Mouse (Mus musculus): ENCODE data around the gene Plxnb1. TPM values are rescaled to one million over a fixed set of nuclear protein-coding genes. Genes with fewer than 3 reads are reported as not detected.

Gene Plxnb1
- total RNA-seq, 2 experiments from 2014 or later, result 83.2 to 98.9 TPM

- no peak for DNase-seq (ENCODE audit: extremely low spot score in 1 of 2, low spot score in 1 of 2)
Observed at GRCm38 (mm10) chr9:109060184-109060897, 34.8 kb upstream of the Plxnb1 start.

- no peak for DNase-seq (ENCODE audit: extremely low spot score in 1 of 2, low spot score in 1 of 2)
Observed at GRCm38 (mm10) chr9:109060898-109061295, 34.3 kb upstream of the Plxnb1 start.

- no peak for DNase-seq (ENCODE audit: extremely low spot score in 1 of 2, low spot score in 1 of 2)
Observed at GRCm38 (mm10) chr9:109068095-109068735, 27.0 kb upstream of the Plxnb1 start.

- peak; percentile 93 for DNase-seq (ENCODE audit: extremely low spot score in 1 of 2, low spot score in 1 of 2)
Observed at GRCm38 (mm10) chr9:109073661-109074573, 21.3 kb upstream of the Plxnb1 start, which contains the start of gene Atrip. Gene Atrip, minus strand, starts transcription at chr9:109074124.

- no peak for DNase-seq (ENCODE audit: extremely low spot score in 1 of 2, low spot score in 1 of 2)
Observed at GRCm38 (mm10) chr9:109080516-109080915, 14.7 kb upstream of the Plxnb1 start.

GRCm38 (mm10) chr9:109081749-109082123, 13.5 kb upstream of the Plxnb1 start:
- no peak for DNase-seq (ENCODE audit: extremely low spot score in 1 of 2, low spot score in 1 of 2)

- peak; percentile 68 for DNase-seq (ENCODE audit: extremely low spot score in 1 of 2, low spot score in 1 of 2)
Observed at GRCm38 (mm10) chr9:109082124-109082800, 12.9 kb upstream of the Plxnb1 start, which contains the start of the genes Ccdc51 and Tma7. Gene Ccdc51, plus strand, starts transcription at chr9:109082493. Gene Tma7, minus strand, starts transcription at chr9:109082587.

GRCm38 (mm10) chr9:109084922-109085321, 10.3 kb upstream of the Plxnb1 start:
- DNase-seq (ENCODE audit: extremely low spot score in 1 of 2, low spot score in 1 of 2), result no peak

GRCm38 (mm10) chr9:109087987-109088386, 7.2 kb upstream of the Plxnb1 start:
- DNase-seq (ENCODE audit: extremely low spot score in 1 of 2, low spot score in 1 of 2), result peak in 1 of 2 experiments; percentile 58

GRCm38 (mm10) chr9:109090446-109090845, 4.7 kb upstream of the Plxnb1 start:
- DNase-seq (ENCODE audit: extremely low spot score in 1 of 2, low spot score in 1 of 2), result no peak

GRCm38 (mm10) chr9:109091802-109092201, 3.4 kb upstream of the Plxnb1 start:
- DNase-seq (ENCODE audit: extremely low spot score in 1 of 2, low spot score in 1 of 2), result no peak

- no peak for DNase-seq (ENCODE audit: extremely low spot score in 1 of 2, low spot score in 1 of 2)
Observed at GRCm38 (mm10) chr9:109092799-109093198, 2.4 kb upstream of the Plxnb1 start.

- no peak for DNase-seq (ENCODE audit: extremely low spot score in 1 of 2, low spot score in 1 of 2)
Observed at GRCm38 (mm10) chr9:109093786-109094552, 1.2 kb upstream of the Plxnb1 start.

GRCm38 (mm10) chr9:109094553-109095136, 544 bp upstream of the Plxnb1 start:
- DNase-seq (ENCODE audit: extremely low spot score in 1 of 2, low spot score in 1 of 2), result no peak

GRCm38 (mm10) chr9:109096251-109096661, 1.1 kb downstream of the Plxnb1 start:
- DNase-seq (ENCODE audit: extremely low spot score in 1 of 2, low spot score in 1 of 2), result no peak

GRCm38 (mm10) chr9:109096856-109097255, 1.7 kb downstream of the Plxnb1 start:
- DNase-seq (ENCODE audit: extremely low spot score in 1 of 2, low spot score in 1 of 2), result no peak

- DNase-seq (ENCODE audit: extremely low spot score in 1 of 2, low spot score in 1 of 2), result no peak
Observed at GRCm38 (mm10) chr9:109097291-109097690, 2.1 kb downstream of the Plxnb1 start.

GRCm38 (mm10) chr9:109097831-109098230, 2.6 kb downstream of the Plxnb1 start:
- peak; percentile 29 to 56 for DNase-seq (ENCODE audit: extremely low spot score in 1 of 2, low spot score in 1 of 2)

- no peak for DNase-seq (ENCODE audit: extremely low spot score in 1 of 2, low spot score in 1 of 2)
Observed at GRCm38 (mm10) chr9:109098366-109098765, 3.2 kb downstream of the Plxnb1 start.
